Mouse (Mus musculus): ENCODE results near the gene Hint3.

- TF ChIP-seq POU5F1 (IDR thresholded peaks at IDR 0.05; ENCODE audit: borderline replicate concordance, low read length) (no peak), CTCF (conservative IDR thresholded peaks at IDR 0.05; ENCODE audit: low read length) (no peak)
Observed at GRCm38 (mm10) chr10:30629513-30629912, at the start of gene Hint3.
